Mouse (Mus musculus) hindbrain, embryonic 14.5 days (tissue): ENCODE measurements at regions not wholly inside any gene's neighbourhood (a gene's known extent, or its start where the extent isn't known, plus 50 kb on each side); places are given as distances from the start of the nearest gene placed in this dataset.

ENCODE experiments used
- ATAC-seq: fragments of 200-750 bp; cut with Nextera tagmentation; 2 replicates; pipeline ENCODE4 v1.8.0; 2017; ENCODE audit warnings: moderate number of reproducible peaks, mild to moderate bottlenecking, moderate TSS enrichment, moderate library complexity; ENCODE audit not compliant: low FRiP score
- DNase-seq: peaks from one replicate; pipeline ENCODE4 v3.0.0-alpha.2; 2015; ENCODE audit warnings: low spot score
- H3K27ac ChIP-seq: fragments of 300-500 bp; sonication (generic); 2 replicates; pipeline ENCODE4 v1.5.1; 2014; ENCODE audit warnings: mild to moderate bottlenecking, moderate library complexity
- H3K27me3 ChIP-seq: fragments of 300-500 bp; sonication (generic); 2 replicates; pipeline ENCODE4 v1.6.1; 2014; ENCODE audit warnings: mild to moderate bottlenecking, low read length, mixed read lengths; ENCODE audit not compliant: control insufficient read depth, insufficient read depth
- H3K36me3 ChIP-seq: fragments of 300-500 bp; sonication (generic); replicated peaks from 2 replicates; pipeline ENCODE4 v1.6.1; 2014; ENCODE audit not compliant: control insufficient read depth, insufficient read depth
- H3K4me1 ChIP-seq: fragments of 300-500 bp; sonication (generic); replicated peaks from 2 replicates; pipeline ENCODE4 v1.6.1; 2014; ENCODE audit warnings: antibody characterized with exemption, low read length, mixed read lengths; ENCODE audit not compliant: control insufficient read depth, insufficient read depth
- H3K4me2 ChIP-seq: fragments of 300-500 bp; sonication (generic); replicated peaks from 2 replicates; pipeline ENCODE4 v1.6.1; 2014; ENCODE audit warnings: mild to moderate bottlenecking, moderate library complexity
- H3K4me3 ChIP-seq: fragments of 300-500 bp; sonication (generic); replicated peaks from 2 replicates; pipeline ENCODE4 v1.5.1; 2014; ENCODE audit warnings: mild to moderate bottlenecking, low read length
- H3K9ac ChIP-seq: fragments of 300-500 bp; sonication (generic); 2 replicates; pipeline ENCODE4 v1.6.1; 2014
- H3K9me3 ChIP-seq: fragments of 300-500 bp; sonication (generic); 2 replicates; pipeline ENCODE4 v1.6.1; 2016; ENCODE audit warnings: low read length; ENCODE audit not compliant: control insufficient read depth
- WGBS: fragments of 180-500 bp; shearing (Covaris S2); extraction: QIAGEN DNeasy Blood & Tissue Kit; methylation state at CpG from one replicate; pipeline ENCODE4 v1.1.7; 2014; 5-methylcytosine and 5-hydroxymethylcytosine counted together

DNA sequence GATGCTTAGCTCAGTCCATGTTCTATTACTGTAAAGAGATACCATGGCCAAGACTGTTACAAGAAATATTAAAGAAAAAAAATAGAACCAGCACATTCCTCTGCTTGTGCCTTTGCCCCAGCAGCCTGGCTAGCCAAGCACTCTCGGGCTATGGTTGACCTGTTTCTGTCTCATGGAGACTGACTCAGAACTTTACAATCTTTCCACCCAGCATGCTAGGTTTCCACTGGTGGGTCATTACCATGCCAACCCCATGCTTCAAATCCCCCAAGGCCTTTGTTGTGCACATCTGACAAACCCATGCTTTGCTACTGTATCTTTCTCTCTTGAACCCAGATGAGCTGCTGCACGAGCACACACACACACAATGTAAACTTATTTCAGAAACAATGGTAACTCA lies 579.3 kb upstream of the 1700015G11Rik start:
- Histone ChIP-seq H3K9ac (no peak overlapping the region), H3K27ac (no peak overlapping the region), H3K9me3 (no peaks in the 10 kb centered on the region), H3K36me3 (no peaks in the 10 kb centered on the region), H3K27me3 (no peaks in the 10 kb centered on the region), H3K4me3 (no peak overlapping the region), H3K4me1 (no peaks in the 10 kb centered on the region), H3K4me2 (no peak overlapping the region)
- 79% methylated on average over 2 of the region's 2 CpGs for WGBS
- no peak for DNase-seq
- ATAC-seq, result no peak

DNA sequence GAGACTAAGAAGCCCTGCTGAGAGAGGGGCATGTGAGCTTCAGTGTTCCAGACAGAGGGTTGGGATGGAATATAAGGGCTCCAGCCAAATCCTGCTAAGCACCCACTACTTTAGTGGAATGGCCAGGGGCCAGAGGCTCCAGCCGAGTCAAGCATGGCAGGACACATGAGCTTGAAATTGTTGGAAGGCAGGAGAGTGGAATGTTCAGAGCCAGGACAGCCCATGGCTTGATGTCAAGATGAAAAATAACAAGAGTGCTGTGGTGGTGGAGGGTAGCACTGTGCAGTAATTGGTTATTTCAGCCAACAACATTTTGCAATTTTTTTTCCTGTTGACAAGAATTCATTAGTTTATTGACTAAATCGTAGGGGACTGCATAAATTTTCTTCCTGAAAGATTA lies 567.6 kb upstream of the 1700015G11Rik start:
- Histone ChIP-seq H3K27ac (no peak overlapping the region), H3K9me3 (no peaks in the 10 kb centered on the region), H3K4me2 (no peak overlapping the region), H3K27me3 (no peaks in the 10 kb centered on the region), H3K9ac (no peak overlapping the region), H3K36me3 (no peaks in the 10 kb centered on the region), H3K4me1 (no peaks in the 10 kb centered on the region), H3K4me3 (no peak overlapping the region)
- DNase-seq (no peak), ATAC-seq (peak; percentile 40; the same call in 1 of the 2 replicates)
- WGBS, result 73% methylated on average over 2 of the region's 2 CpGs
